Mouse (Mus musculus) heart, embryonic 10.5 days (tissue): ENCODE measurements around the gene Lrrc8a. TPM values are rescaled to one million over a fixed set of nuclear protein-coding genes. Genes with fewer than 3 reads are reported as not detected.

Experiments
- DNase-seq: peaks from one replicate; pipeline ENCODE4 v3.0.0-alpha.2; 2017; ENCODE audit warnings: low spot score
- H3K27ac ChIP-seq: fragments of 300-500 bp; sonication (generic); 2 replicates; pipeline ENCODE4 v1.5.1; 2016; ENCODE audit warnings: mild to moderate bottlenecking
- H3K27me3 ChIP-seq: fragments of 300-500 bp; sonication (generic); 2 replicates; pipeline ENCODE4 v1.6.1; 2016; ENCODE audit warnings: mild to moderate bottlenecking; ENCODE audit not compliant: poor library complexity, insufficient read depth, severe bottlenecking
- H3K36me3 ChIP-seq: fragments of 300-500 bp; sonication (generic); 2 replicates; pipeline ENCODE4 v1.6.1; 2016; ENCODE audit warnings: mild to moderate bottlenecking, moderate library complexity
- H3K4me1 ChIP-seq: fragments of 300-500 bp; sonication (generic); 2 replicates; pipeline ENCODE4 v1.6.1; 2016; ENCODE audit warnings: mild to moderate bottlenecking
- H3K4me3 ChIP-seq: fragments of 300-500 bp; sonication (generic); 2 replicates; pipeline ENCODE4 v1.5.1; 2016; ENCODE audit warnings: mild to moderate bottlenecking, moderate library complexity
- H3K9me3 ChIP-seq: fragments of 300-500 bp; sonication (generic); 2 replicates; pipeline ENCODE4 v1.6.1; 2016; ENCODE audit warnings: mild to moderate bottlenecking, moderate library complexity
- WGBS: fragments of 180-500 bp; shearing (Covaris S2); methylation state at CpG from one replicate; pipeline ENCODE4 v1.1.7; 2016; 5-methylcytosine and 5-hydroxymethylcytosine counted together
- polyA plus RNA-seq: library from polyadenylated mRNA; unstranded; fragments of >200 nt; fragmentation: Nextera tagmentation; extraction: Ambion mirVana; gene quantifications from 2 replicates; pipeline ENCODE4 v1.2.1, GENCODE M21; 2016

Lrrc8a gene
- polyA plus RNA-seq, 1 experiment from 2014 or later, result 20.2 TPM

DNA sequence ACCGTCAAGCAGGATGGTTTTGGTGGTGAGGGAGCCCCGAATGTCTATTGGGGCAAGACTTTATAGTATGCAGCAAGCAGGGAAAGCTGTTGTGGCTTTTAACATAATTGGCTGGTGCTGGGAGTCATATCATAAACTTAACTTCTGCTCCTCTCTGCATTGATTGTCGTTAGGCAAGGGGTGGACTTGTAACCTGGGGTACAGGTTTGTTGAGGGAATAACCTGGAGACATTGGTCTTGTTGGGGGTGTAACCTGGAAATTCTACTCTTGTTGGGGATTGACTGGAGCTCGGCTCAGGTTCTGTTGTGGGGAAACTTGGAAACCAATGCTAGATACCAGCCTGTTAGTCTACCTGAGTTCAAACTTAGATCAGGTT lies 25.4 kb upstream of the Lrrc8a start:
- Histone ChIP-seq H3K4me3 (no peak overlapping the region), H3K27me3 (no peaks in the 10 kb centered on the region), H3K9me3 (no peaks in the 10 kb centered on the region), H3K27ac (no peak overlapping the region), H3K4me1 (no peaks in the 10 kb centered on the region), H3K36me3 (no peaks in the 10 kb centered on the region)
- no peak for DNase-seq
- WGBS, result 78% methylated on average over 4 of the region's 4 CpGs

DNA sequence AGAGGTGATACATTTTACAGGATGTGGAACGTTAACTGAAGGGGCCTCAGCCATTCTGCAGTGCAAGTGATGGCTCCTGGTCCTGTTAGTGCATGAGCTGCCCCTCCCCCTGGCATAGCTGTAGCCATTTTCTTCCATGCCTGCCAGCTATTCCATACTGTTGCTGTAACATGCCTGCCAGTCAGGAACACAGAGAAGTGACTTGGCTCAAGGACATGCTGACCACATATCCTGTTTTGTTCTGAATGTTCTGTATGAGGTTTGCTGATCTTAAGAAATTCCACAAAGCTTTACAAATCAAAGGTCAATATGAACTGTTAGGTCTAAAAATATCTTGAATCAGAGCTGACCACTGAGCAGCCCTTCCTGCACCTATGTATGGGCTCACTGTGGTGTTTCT lies 24.6 kb upstream of the Lrrc8a start:
- Histone ChIP-seq H3K27me3 (no peaks in the 10 kb centered on the region), H3K4me3 (no peak overlapping the region), H3K36me3 (no peaks in the 10 kb centered on the region), H3K27ac (no peak overlapping the region), H3K9me3 (no peaks in the 10 kb centered on the region), H3K4me1 (no peaks in the 10 kb centered on the region)
- no peak for DNase-seq
- 66% methylated on average over 1 of the region's 1 CpGs for WGBS

DNA sequence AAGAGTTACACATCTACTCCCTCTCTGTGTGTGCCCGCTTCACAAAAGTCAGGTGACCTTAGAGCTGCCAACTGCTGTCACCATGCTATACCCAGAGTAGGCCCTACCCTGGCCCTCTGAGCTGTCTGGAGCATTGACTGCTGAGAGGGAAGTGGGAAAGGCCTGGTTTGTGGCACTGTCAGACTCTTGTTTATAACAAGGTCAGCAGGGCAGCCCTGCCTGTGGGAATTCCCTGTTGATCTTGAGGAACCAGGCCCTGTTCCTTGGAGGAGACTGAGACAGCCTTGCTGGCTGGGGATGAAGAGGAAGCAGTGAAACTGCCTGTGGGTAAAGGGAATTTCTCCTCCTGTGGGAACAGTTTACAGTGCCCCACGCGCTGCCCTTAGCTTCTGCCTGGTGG lies 22.8 kb upstream of the Lrrc8a start:
- Histone ChIP-seq H3K27ac (0 out of 2 replicates have a peak overlapping the region, but pooled peaks have one; percentile 44), H3K4me1 (no peaks in the 10 kb centered on the region), H3K27me3 (no peaks in the 10 kb centered on the region), H3K9me3 (no peaks in the 10 kb centered on the region), H3K36me3 (no peaks in the 10 kb centered on the region), H3K4me3 (no peak overlapping the region)
- WGBS, result 87% methylated on average over 3 of the region's 3 CpGs
- no peak for DNase-seq

DNA sequence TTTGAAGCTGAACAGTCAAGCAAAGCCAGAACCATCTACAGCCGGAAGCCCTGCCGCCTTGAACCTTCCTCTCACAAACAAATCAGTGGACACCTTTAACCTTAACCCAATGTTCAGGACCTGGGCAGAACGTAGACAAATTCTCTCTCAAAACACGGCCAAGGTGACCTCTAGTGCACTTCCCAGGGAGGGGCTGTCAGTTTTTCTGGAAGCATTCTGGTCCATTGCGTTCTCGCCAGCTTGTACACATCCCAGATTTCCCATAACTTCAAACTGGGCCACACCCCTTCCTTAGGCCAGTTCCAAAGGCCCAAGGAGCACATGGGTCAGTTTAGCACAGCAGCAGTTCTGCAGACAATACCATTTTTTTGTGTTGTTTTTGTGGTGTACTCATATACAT lies 22.0 kb upstream of the Lrrc8a start:
- H3K4me1 ChIP-seq, result no peaks in the 10 kb centered on the region
- H3K27ac ChIP-seq, result 0 out of 2 replicates have a peak overlapping the region, but pooled peaks have one; percentile 16
- no peaks in the 10 kb centered on the region for H3K27me3 ChIP-seq
- H3K4me3 ChIP-seq, result no peak overlapping the region
- no peak for DNase-seq
- H3K36me3 ChIP-seq, result no peaks in the 10 kb centered on the region
- no peaks in the 10 kb centered on the region for H3K9me3 ChIP-seq
- 74% methylated on average over 6 of the region's 6 CpGs for WGBS

DNA sequence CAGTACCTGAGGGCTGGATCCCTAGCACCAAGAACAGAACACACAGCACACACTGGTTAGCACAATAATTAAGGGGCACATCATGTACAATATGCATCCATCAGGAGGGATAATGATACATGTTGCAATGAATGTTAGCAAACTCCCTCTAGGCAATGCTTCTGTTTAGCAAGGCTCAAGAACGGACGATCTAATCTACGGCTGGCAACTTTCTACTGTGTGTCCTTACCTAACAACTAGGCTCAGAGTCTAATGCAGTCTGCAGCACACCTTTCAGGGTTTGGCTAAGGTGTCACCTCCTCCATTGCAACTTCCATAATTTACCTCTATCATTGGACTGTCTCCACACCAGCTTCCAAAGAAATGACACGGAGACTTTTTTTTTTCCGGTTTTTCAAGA lies 21.2 kb upstream of the Lrrc8a start:
- 90% methylated on average over 5 of the region's 5 CpGs for WGBS
- H3K36me3 ChIP-seq, result no peaks in the 10 kb centered on the region

DNA sequence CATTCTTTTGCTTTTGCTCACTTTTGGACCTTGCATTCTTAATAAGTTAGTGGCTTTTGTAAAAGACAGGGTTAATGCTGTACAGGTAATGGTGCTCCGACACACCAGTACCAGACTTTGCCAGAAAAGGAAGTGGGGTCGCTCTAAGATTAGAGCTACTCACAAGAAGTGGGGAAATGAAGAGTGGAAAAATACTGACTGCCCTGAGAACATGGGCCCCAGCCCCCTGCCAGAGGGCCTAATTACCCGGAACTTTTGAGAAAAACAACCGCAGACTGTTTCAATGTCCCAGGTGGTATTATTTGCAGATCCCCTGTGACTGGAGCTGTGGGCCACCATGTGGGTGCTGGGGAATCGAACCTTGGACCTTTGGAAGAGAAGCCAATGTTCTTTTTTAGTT lies 1.9 kb upstream of the Lrrc8a start:
- Histone ChIP-seq H3K27ac (no peak overlapping the region), H3K4me1 (peaks cover 35% of the 10 kb centered on the region), H3K27me3 (no peaks in the 10 kb centered on the region), H3K9me3 (no peaks in the 10 kb centered on the region; the same call in 1 of the 2 replicates), H3K36me3 (peaks cover 10% of the 10 kb centered on the region), H3K4me3 (no peak overlapping the region)
- WGBS, result 75% methylated on average over 5 of the region's 5 CpGs
- no peak for DNase-seq

More for the DNA sequence above, 21.2 kb upstream of the Lrrc8a start:
- Histone ChIP-seq H3K4me1 (no peaks in the 10 kb centered on the region), H3K4me3 (no peak overlapping the region), H3K27me3 (no peaks in the 10 kb centered on the region), H3K9me3 (no peaks in the 10 kb centered on the region), H3K27ac (no peak overlapping the region)
- no peak for DNase-seq

DNA sequence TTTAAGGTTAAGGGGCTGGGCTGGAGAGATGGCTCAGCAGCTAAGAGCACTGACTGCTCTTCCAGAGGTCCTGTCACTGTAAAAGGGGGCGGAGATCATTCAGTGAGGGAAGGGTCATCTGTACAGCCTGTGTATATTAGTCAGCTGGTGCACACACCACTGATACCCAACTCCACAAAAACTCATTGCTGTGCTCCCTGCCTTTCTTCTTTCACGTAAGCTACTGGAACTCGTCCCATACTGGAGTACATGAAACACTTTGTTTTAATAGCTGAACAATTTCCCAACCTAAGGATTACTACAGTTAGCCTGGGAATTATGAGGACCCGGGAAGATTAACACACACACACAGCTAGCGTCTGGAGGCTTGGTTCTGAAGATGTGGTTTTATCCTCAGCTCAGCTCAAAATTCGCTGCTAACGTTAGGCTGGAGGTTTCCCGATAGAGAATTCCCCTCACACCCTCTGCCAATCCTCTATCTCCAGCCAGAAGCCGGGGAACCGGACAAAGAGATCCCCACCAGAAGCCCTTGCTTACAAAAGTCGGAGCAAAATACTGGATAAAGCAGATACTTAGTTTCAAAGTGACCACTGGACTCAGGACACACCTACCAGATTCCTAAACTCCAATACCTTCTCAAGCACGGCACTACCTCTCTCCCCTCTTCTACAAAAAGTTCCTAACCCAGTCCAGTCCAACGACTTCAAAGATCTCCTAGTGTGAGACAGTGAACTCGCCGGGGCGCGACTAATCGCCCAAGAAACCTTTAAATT lies 903 bp upstream of the Lrrc8a start:
- Histone ChIP-seq H3K27me3 (no peaks in the 10 kb centered on the region), H3K36me3 (peaks cover 21% of the 10 kb centered on the region), H3K27ac (peak overlapping the region; percentile 94), H3K4me3 (peak overlapping the region; percentile 77), H3K4me1 (peaks cover 42% of the 10 kb centered on the region), H3K9me3 (no peaks in the 10 kb centered on the region)
- DNase-seq, result no peak
- WGBS, result 6% methylated on average over 18 of the region's 18 CpGs

DNA sequence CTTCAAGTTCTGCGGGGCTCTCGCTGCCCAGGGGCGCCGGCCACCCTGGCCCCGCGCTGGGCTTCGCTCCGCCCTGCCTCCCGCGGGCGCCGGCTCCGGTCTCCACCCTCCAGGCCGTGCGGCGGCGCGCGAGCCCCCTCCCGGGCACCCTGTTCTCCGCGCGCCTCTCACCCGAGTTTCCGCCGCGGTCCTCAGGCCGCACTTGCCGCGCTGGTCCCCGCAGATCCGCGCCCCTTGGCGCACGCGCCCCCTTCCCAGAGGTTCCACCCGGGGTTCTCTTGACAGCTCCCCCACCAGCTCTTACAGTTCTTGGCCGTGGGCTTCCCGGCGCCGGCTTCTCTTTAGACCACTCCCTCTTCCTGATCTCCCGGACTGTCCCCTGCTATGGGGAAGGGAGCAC lies 366 bp downstream of the Lrrc8a start:
- Histone ChIP-seq H3K4me3 (peak overlapping the region; percentile 77), H3K36me3 (peaks cover 32% of the 10 kb centered on the region), H3K27ac (peak overlapping the region; percentile 94), H3K27me3 (no peaks in the 10 kb centered on the region), H3K9me3 (no peaks in the 10 kb centered on the region), H3K4me1 (peaks cover 48% of the 10 kb centered on the region)
- under 1% methylated on average over 27 of the region's 42 CpGs for WGBS
- peak; percentile 86 for DNase-seq

DNA sequence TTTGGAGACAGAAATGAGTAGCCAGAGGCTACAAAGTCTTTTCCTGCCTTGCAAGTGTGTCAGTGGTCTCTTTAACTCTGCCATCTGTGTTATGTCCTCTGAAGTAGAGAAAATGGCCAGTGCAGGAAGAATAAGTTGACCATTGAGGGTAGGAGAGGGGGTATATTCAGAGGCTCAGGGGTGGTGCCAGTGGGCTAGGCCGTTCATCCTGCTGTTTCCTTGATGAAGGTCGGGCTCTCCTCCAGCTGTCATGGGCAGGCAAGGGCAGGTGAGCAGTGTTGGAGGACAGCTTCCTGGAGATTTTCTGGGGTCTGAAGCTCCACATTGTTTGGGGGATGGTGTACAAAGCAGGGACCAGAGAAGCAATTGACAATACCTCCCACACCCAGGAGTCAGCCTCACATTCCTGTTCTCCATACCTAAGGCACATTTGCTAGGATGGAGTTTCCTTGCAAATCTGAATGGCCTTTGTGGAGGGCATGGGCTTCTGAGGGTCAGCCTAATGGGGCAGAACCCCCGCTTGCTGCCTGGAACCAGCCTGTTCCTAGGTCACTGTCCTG lies 1.5 kb downstream of the Lrrc8a start:
- no peaks in the 10 kb centered on the region for H3K27me3 ChIP-seq
- WGBS, result 71% methylated on average over 3 of the region's 3 CpGs
- peak overlapping the region; percentile 77 for H3K4me3 ChIP-seq
- no peak for DNase-seq
- H3K27ac ChIP-seq, result peak overlapping the region; percentile 94; the same call in 1 of the 2 replicates
- peaks cover 51% of the 10 kb centered on the region for H3K4me1 ChIP-seq
- H3K9me3 ChIP-seq, result no peaks in the 10 kb centered on the region
- peaks cover 41% of the 10 kb centered on the region for H3K36me3 ChIP-seq

DNA sequence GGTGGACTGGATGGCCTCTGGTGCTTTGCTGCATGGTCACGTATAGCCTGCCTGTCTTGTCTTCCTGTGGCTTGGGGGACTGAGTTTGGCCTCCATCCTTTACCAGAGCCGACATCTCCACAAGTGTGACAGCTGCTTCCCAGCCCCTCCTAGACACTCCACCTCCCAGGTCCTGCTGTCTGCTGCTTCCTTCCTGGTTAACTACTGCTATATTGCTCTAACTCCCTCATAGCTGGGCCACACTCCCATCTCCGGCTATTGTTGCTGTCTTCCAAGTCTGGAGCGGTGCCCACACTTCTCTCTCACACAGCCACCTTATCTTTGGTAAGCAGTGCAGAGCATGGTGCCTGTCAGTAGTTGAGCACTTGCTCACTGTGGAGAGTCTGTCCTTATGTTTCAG lies 2.3 kb downstream of the Lrrc8a start:
- Histone ChIP-seq H3K27me3 (no peaks in the 10 kb centered on the region), H3K4me3 (peak overlapping the region; percentile 77; the same call in 1 of the 2 replicates), H3K36me3 (peaks cover 49% of the 10 kb centered on the region), H3K9me3 (no peaks in the 10 kb centered on the region), H3K27ac (peak overlapping the region; percentile 94; the same call in 1 of the 2 replicates), H3K4me1 (peaks cover 51% of the 10 kb centered on the region)
- DNase-seq, result peak; percentile 78
- 53% methylated on average over 4 of the region's 4 CpGs for WGBS

DNA sequence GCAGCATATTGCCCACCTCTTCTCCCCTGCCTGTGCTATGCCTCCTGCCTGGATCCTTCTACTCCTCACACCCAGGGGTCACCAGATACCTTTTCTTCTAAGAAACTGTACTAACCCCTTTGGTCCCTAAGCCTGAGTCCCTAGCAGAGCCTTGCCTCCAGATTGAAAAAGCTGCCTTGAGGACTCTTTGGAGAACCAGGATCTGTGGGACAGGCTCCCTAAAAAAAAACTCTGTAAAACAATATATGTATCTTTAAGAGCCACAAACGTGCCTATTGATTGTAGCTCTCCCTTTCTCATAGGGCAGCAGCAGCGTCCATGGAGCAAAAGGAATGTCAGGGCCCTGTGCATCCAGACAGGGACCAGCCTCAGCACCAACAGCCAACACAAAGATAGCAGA lies 2.8 kb downstream of the Lrrc8a start, which contains the start of gene Gm28035:
Gene Gm28035 (plus strand): TSS at position 301 of the 400 bp plus-strand sequence.
- Histone ChIP-seq H3K4me3 (peak within 1 kb of the TSS; percentile 77), H3K4me1 (peaks cover 51% of the 10 kb centered on the region), H3K9me3 (no peaks in the 10 kb centered on the region), H3K27me3 (no peaks in the 10 kb centered on the region), H3K36me3 (peaks cover 53% of the 10 kb centered on the region), H3K27ac (peak within 1 kb of the TSS; percentile 94; the same call in 1 of the 2 replicates)
- 82% methylated on average over 2 of the region's 2 CpGs for WGBS
- no peak for DNase-seq

DNA sequence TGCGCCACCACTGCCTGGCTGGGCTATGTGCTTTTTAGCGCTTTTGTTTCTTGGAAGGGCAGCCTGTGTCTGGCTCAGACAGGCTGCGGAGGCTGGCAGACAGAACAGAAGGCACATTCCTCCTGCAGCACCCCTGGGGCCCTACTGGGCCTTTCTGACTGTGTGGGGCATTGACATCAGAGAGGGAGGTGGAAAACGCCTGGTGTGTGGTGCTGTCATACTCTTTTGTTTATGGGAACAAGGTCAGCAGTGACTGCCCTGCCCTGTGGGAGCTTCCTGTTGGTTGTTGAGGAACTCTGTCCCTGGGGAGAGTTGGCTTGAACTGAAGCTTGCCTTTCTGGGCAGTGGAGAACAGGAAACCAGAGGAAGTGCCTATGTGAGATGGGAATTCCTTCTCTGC lies 5.0 kb downstream of the Lrrc8a start:
- 48% methylated on average over 4 of the region's 4 CpGs for WGBS
- no peak for DNase-seq
- Histone ChIP-seq H3K27ac (peak overlapping the region; percentile 49; the same call in 1 of the 2 replicates), H3K9me3 (no peaks in the 10 kb centered on the region), H3K4me1 (peaks cover 42% of the 10 kb centered on the region), H3K36me3 (peaks cover 60% of the 10 kb centered on the region), H3K4me3 (no peak overlapping the region), H3K27me3 (no peaks in the 10 kb centered on the region)

DNA sequence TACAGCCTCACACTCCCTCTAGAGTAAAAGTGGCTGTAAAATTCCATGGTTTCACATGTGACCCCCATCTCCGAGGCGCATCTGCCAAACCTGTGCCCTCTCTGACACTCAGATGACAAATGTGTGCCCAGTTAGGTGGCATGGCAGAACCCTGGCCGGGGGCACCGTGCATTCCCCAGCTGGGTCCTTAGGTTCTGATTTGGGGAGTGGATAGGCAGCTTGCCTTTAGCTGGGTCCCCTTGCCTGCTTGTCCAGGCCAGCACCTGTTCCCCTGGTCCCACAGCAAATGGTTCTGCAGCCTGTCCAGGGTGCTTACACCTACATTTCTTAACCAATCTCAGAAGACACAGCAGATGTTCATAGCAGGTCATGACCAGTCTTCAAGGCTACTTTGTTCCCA lies 5.9 kb downstream of the Lrrc8a start:
- no peaks in the 10 kb centered on the region for H3K27me3 ChIP-seq
- no peaks in the 10 kb centered on the region for H3K9me3 ChIP-seq
- H3K27ac ChIP-seq, result no peak overlapping the region
- no peak for DNase-seq
- peaks cover 42% of the 10 kb centered on the region for H3K4me1 ChIP-seq
- H3K4me3 ChIP-seq, result no peak overlapping the region
- peaks cover 69% of the 10 kb centered on the region for H3K36me3 ChIP-seq
- 96% methylated on average over 4 of the region's 4 CpGs for WGBS
